Mouse (Mus musculus) spleen, postnatal 4 days (tissue): ENCODE measurements at regions not wholly inside any gene's neighbourhood (a gene's known extent, or its start where the extent isn't known, plus 50 kb on each side); places are given as distances from the start of the nearest gene placed in this dataset.

Experiments used
- DNase-seq, 2 experiments: peaks; one replicate each; pipeline ENCODE4 v3.0.0; 2022; ENCODE audit warnings: low spot score in 2 of 2

DNA sequence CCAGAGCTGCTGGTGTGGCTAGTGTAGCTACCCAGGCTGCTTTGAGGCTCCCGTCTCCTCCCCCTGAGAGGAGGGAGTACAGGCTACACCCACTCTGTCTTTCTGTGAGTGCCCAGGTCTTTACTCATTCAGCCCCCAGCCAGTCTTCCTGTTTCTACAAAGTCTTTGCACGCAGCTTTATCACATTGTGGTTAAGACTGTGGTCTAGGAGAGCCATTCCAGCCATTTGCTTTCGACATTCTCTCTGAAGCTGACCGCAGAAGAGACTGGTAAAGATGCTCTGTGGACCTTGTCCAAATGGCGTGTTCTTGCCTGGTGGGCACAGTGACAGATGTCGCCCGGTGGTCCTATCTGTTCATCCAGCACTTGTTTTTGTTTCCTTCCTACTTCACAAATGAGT lies 62.0 kb downstream of the Tpra1 start:
- no peak for DNase-seq

DNA sequence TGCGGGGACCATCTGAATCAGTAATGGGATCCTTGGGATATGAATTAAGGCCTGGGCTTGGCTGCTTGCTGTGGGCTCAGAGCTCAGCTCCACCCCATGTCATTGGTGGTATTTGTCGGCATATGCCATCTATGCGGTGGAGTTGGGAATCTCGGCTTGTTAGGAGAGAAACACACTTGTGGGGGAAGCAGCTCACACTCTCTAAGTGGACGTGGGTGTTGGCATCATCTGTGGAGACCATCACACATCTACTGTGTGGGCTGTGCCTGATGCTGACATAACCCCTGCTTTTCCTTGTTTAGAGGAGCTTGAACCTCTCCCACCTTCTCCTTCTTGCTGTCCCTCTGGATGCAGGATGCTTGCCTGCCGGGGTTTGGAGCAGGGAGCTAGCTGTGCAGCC lies 62.9 kb downstream of the Tpra1 start:
- DNase-seq = no peak

GRCm38 (mm10) chr6:88965361-88966226 lies 63.5 kb downstream of the Tpra1 start:
- DNase-seq = no peak

DNA sequence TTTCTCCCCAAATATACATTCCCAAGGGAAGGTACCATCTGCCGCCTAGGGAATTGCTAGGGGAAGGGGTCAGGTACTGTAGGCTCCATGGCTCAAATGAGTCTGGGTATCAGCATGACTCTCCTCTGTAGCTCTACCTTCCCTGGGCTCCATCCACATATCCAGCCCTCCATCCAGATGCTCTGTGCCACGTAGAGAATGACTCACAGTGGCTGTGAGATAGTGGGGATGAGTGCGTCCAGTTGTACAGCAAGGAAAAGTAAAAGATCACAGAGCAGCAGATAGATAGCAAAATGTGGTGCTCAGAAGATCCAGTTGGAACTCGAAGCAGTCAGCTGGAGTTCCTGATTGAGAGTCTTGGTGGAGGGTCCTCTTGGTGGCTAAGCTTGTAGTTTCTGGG lies 64.5 kb downstream of the Tpra1 start:
- no peak for DNase-seq

DNA sequence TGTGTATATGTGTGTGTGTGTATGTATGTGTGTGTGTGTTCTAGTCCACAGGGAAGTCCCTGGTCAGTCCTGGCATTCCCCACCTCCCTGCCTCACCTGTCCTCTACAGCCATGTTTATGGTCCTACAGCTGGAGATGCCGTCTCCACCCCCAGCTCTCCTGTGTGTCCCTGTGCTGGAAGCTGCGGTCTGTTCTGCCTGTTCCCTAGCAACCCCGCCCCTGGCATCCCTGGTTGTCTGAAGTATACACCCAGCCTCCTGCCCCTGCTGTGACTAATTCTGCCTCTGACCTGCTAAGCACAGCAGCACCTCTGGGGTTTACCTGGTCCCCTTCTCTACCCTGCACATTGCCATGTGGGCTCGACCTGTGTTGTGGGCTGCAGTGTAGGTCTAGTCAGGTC lies 66.8 kb downstream of the Tpra1 start:
- DNase-seq = no peak

DNA sequence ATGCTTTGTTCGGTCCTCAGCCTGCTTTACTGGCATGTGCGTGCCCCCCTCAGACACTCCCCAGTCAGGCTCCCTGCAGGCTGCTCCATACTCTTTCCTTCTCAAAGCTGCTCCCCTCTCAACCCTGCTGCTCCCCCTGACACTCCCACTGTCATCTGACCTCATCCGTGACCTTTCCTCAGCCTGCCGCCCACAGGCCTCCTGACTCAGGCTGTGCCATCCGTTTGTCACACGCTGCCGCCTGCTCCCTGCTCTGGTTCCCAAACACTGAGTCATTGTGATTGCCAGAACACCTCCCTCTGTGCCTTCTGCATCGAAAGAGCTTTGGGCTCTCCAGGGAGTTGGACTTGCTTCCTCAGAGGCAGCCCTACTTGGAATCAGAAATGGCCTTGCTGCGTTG lies 69.7 kb downstream of the Tpra1 start:
- no peak for DNase-seq

- DNase-seq = no peak
Measured at GRCm38 (mm10) chr6:88974457-88974856, 72.4 kb downstream of the Tpra1 start.

DNA sequence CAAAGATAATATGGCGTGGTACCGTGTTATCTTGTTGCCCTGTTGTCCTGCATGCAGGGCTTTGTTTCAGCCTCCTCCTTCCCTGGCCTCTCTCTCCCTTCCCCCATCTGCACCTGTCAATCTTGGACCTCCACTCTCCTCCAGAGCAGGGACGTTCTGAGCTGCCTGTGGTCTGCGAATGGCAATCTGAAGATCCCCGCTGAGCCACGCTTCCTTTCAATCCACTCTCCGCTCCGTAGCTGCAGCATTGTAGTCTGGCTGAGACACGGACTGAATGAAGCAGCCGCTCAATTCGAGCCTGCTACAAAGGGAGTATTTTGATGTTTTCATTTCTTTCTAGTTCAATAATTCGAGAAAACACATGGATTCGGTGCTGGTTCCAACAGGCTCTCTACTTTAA lies 74.5 kb downstream of the Tpra1 start:
- no peak for DNase-seq

DNA sequence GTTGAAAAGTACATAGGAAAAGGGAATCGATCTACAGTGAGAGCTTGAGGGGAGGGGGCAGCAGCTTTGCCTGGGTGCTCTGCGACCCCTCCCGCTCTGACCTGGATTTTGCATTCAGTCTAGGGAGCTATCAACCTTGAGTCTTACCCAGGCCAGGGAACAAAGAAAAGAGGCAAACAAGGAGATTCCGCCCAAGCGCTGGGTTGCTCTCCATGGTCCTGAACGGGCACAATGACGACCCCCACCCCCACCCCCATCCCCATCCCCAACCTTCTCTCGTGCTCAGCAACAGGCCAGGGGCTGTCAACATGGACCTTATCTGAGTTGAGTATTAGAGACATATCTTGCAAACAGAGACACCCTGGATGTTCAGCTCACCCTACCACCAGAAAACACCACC lies 74.9 kb downstream of the Tpra1 start:
- no peak for DNase-seq

DNA sequence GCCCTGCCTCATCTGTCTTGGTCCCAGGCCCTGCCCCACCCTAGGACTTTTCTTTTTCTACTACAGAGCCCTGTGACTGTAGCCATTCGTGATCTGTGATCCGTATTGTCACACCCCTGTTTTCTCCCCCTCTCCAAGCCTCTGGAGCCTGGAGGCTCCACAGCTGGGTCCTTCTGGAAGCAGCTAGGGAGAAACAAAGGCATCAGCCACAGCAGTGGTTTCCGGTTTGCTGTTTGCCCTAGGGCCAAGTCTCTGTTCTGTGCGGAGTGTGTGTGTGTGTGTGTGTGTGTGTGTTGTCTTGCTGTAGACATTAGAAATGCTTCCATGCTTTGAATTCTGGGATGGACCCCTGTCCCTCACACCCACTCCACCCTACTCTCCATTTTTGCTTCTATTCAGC lies 76.9 kb downstream of the Tpra1 start:
- no peak for DNase-seq

DNA sequence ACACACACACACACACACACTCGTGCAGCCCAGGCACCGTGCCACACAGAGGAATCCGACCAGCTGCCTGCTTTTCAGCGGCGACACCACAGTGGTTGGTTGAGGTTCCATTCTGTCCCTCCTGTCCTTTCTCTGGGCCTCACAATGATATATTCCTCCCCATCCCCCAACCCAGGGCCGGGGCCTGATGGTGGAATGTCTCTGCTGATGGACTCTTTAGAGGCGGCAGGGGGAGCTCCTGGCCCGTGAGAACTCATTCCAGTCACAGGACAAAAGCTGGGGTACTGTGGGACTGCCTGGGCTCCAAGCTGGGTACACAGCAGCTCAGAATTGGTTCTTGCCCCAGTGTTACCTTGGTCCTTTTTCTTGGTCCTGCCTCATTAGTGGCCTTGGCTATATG lies 78.1 kb downstream of the Tpra1 start:
- DNase-seq = no peak

- no peak for DNase-seq
Measured at GRCm38 (mm10) chr6:88981544-88981943, 79.5 kb downstream of the Tpra1 start.

DNA sequence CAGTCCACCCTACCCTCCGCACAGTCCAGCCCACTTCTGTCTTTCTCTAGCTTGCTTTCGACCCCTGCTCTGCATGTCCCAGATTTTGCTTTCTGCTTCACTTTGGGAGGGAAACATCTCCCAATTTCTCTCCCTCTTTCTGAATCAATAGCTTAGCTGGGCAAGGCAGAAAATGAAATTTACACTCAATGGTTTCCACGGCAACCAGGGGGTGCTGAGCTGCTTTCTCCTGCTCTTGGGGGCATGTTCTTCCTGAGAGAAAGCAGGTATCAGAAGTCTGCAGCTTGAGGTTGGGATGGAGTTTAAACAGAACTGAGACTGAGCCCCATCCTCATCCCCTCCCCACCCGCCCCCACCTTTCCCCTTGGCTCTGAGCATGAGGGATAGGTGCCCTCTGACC lies 82.1 kb downstream of the Tpra1 start:
- DNase-seq = no peak

DNA sequence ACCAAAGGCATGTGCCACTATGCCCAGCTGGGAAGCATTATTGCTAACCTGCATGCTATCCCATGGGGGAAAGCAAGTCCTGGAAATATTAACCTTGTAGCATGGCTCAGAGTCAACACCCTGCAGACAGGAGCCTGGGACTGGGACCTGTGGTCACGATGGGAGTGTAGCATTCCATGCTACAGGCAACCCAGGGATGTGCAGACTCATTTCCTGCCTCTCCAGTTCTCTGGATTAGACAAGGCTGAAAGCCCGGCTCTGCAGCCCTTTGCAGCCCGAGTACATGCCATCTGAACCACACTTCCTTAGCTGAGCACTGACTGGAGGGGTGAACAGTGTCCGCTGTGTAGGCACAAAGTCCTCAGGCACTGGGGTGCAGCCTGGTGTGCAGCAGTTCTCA lies 82.8 kb downstream of the Tpra1 start:
- no peak for DNase-seq

DNA sequence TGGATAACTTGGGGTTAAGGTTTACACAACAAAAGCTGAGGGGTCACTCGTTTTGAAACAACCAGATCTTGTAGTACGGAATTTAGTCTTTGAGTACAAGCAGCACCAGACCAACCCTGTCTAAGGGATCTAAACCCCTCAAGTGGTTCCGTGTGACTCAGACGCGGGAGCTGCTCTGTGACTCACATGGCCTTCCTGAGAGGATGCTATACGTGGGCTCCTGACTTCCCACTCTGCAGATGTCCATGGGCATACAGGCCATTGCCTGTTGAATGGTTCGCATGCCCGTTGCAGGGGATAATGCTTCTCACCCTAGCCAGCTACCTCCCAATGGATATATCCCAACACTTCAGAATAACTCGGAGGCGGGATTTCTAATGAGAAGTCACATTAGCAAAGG lies 86.5 kb downstream of the Tpra1 start:
- DNase-seq = no peak

DNA sequence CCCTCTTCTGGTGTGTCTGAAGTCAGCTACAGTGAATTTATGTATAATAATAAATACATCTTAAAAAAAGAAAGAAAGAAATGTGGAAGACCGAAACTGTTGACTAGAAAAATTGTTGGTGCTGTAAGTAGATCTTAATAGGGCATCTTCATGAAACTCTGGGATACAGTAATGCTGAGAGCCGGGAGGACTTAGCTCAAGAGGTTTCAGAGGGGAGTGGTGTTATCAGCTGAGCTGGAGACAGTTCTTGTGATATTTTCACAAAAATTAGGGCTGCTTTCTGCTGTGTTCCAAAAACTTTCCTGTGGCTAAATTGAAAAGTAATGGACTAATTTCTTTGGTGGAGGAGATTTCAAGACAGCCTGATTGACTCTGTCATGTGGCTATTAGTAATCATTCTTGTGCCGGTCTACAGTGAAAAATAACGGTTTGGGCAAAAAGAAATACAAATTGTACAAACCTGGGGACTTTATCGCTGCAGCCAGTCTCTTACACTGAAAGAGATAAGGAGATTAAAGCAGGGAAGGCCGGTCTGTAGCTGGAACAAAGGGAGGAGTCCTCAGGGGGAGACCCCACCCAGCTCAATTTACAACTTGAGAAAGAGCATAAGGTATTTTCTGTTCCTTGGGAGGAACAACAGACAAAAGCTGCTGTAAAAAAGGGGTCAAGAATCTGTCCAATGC lies 87.7 kb downstream of the Tpra1 start:
- no peak for DNase-seq

- DNase-seq = no peak
Measured at GRCm38 (mm10) chr6:88990300-88990685, 88.2 kb downstream of the Tpra1 start.

DNA sequence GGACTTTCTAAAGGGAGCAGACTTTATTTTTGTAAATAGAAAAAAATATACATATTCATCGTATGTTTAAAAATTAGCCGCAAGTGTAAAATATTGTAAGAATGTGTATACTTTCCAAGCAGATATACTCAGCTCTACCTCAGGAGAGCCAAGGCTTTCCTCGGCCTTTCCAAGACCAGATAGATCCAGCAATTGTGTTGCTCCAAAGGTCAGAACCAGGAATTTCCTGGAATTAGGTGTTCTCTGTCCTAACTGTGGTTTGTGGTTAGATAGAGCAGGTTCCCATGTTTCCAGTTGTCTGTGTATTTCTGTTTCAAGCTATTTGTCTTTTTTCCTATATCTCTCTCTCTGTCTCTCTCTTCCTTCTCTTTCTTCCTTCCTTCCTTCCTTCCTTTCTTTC lies 93.0 kb downstream of the Tpra1 start:
- no peak for DNase-seq

DNA sequence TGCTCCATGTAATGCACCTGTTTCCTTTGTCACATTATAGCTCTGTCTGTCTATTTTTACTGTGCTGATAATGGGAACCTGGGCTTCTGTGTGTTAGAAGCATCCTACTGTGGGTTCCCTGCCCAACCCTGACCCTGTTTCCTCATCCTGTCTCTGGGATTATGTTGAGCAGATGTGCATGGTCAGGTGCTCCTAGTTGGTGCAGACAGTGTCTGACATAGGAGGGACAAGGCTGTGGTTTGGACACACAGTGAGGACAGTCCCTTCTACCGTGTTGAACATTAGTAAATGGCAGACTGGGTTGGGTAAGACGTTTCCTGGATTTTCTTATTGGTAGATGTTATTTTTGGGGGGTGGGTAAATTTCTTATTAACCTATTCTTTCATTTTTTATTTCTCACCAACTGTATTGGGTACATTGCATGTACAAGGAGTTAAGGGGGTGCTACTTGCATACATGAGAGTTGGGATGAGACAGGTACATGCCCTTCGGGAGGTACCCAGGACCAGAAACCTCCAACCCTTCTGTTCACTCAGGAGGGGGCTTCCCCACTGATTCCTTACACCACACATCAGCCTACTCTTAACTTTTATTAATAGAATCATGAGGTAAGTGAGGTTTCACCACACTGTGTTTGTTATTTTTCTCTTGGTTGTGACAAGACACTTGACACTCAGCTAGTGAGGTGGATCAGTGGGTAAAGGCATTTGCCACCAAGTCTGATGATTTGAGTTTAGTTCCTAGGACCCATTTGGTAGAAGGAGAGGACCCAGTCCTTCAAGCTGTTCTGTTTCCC lies 97.1 kb downstream of the Tpra1 start:
- no peak for DNase-seq

GRCm38 (mm10) chr6:89000359-89000758 lies 98.3 kb downstream of the Tpra1 start:
- no peak for DNase-seq

GRCm38 (mm10) chr6:89003197-89003923 lies 101.3 kb downstream of the Tpra1 start:
- no peak for DNase-seq

DNA sequence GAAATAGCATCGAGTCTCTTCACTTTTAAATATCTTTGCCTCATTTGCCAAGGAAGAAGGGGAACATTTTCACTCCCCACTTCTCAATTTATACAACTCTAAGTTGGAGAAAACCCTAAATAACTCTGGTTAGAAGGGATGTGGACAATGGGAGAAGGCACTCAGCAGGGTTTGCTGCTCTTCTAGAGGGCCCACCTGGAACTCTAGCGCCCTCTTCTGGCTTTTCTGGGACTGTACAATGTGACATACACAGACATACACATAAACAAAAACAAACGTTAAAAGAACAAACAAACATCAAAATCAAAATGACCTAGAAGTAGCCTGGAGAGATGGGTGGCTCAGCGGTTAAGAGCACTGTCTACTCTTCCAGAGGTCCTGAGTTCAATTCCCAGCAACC lies 103.0 kb downstream of the Tpra1 start:
- no peak for DNase-seq
